Mouse (Mus musculus) bone marrow macrophage, adult 2 months (primary cell): Measurements from ENCODE around the gene Lrba. TPM values are rescaled to one million over a fixed set of nuclear protein-coding genes. Genes with fewer than 3 reads are reported as not detected.

ENCODE experiments used
- H3K27ac ChIP-seq: 2 replicates; pipeline ENCODE4 v1.5.1; 2012; ENCODE audit warnings: low read depth, low read length; ENCODE audit not compliant: insufficient read depth
- H3K4me1 ChIP-seq: 2 replicates; pipeline ENCODE4 v1.6.1; 2012; ENCODE audit warnings: low read length; ENCODE audit not compliant: control insufficient read depth, insufficient read depth
- H3K4me3 ChIP-seq: 2 replicates; pipeline ENCODE4 v1.5.1; 2012; ENCODE audit warnings: mild to moderate bottlenecking, low read length, moderate library complexity; ENCODE audit not compliant: insufficient read depth
- CTCF ChIP-seq: IDR thresholded peaks from 2 replicates; pipeline ENCODE4 v1.5.1; 2012; ENCODE audit warnings: low read depth, mild to moderate bottlenecking, low read length, moderate library complexity
- POLR2A ChIP-seq: IDR thresholded peaks from 2 replicates; pipeline ENCODE4 v1.6.1; 2012; ENCODE audit warnings: mild to moderate bottlenecking, low read depth, low read length, borderline replicate concordance
- polyA plus RNA-seq: library from polyadenylated mRNA; stranded (reverse); fragments of >200 nt; gene quantifications from 2 replicates; pipeline ENCODE4 v1.2.4, GENCODE M21; 2012; ENCODE audit not compliant: missing spikeins, insufficient read depth, insufficient read length

The Lrba gene
- polyA plus RNA-seq, 1 experiment: 5.8 TPM

- TF ChIP-seq CTCF (no peak), POLR2A (no peak)
- no peak overlapping the region for H3K27ac ChIP-seq
- no peaks in the 10 kb centered on the region for H3K4me1 ChIP-seq
- H3K4me3 ChIP-seq: no peak overlapping the region
These were observed 417.3 kb downstream of the Lrba start for GRCm38 (mm10) chr3:86641796-86642195.

- H3K4me1 ChIP-seq: no peaks in the 10 kb centered on the region
- H3K4me3 ChIP-seq: no peak overlapping the region
- H3K27ac ChIP-seq: no peak overlapping the region
- TF ChIP-seq CTCF (no peak), POLR2A (no peak)
These were observed 422.3 kb downstream of the Lrba start for GRCm38 (mm10) chr3:86646771-86647170.

- TF ChIP-seq POLR2A (no peak), CTCF (no peak)
These were observed 426.5 kb downstream of the Lrba start for GRCm38 (mm10) chr3:86651006-86651405.

GRCm38 (mm10) chr3:86659326-86659725 lies 434.8 kb downstream of the Lrba start:
- no peak overlapping the region for H3K27ac ChIP-seq
- no peak overlapping the region for H3K4me3 ChIP-seq
- H3K4me1 ChIP-seq: no peaks in the 10 kb centered on the region
- TF ChIP-seq POLR2A (no peak), CTCF (no peak)

More at GRCm38 (mm10) chr3:86651006-86651405, 426.5 kb downstream of the Lrba start:
- Histone ChIP-seq H3K4me1 (no peaks in the 10 kb centered on the region), H3K27ac (no peak overlapping the region), H3K4me3 (no peak overlapping the region)

GRCm38 (mm10) chr3:86664399-86664798 lies 439.9 kb downstream of the Lrba start:
- Histone ChIP-seq H3K27ac (no peak overlapping the region), H3K4me3 (no peak overlapping the region), H3K4me1 (no peaks in the 10 kb centered on the region)
- no peak for TF ChIP-seq POLR2A
- TF ChIP-seq CTCF: no peak

GRCm38 (mm10) chr3:86668146-86668545 lies 443.7 kb downstream of the Lrba start:
- TF ChIP-seq CTCF: no peak
- no peak for TF ChIP-seq POLR2A
- Histone ChIP-seq H3K27ac (no peak overlapping the region), H3K4me1 (no peaks in the 10 kb centered on the region)

GRCm38 (mm10) chr3:86677573-86678155 lies 453.2 kb downstream of the Lrba start:
- H3K27ac ChIP-seq: no peak overlapping the region
- peaks cover 17% of the 10 kb centered on the region for H3K4me1 ChIP-seq
- TF ChIP-seq POLR2A (no peak), CTCF (no peak)
- H3K4me3 ChIP-seq: no peak overlapping the region

More at GRCm38 (mm10) chr3:86668146-86668545, 443.7 kb downstream of the Lrba start:
- H3K4me3 ChIP-seq: no peak overlapping the region

GRCm38 (mm10) chr3:86687571-86688209 lies 463.2 kb downstream of the Lrba start:
- H3K4me1 ChIP-seq: no peaks in the 10 kb centered on the region
- no peak overlapping the region for H3K4me3 ChIP-seq
- no peak for TF ChIP-seq POLR2A
- TF ChIP-seq CTCF: no peak
- no peak overlapping the region for H3K27ac ChIP-seq

GRCm38 (mm10) chr3:86688438-86688837 lies 464.0 kb downstream of the Lrba start:
- H3K27ac ChIP-seq: no peak overlapping the region
- H3K4me1 ChIP-seq: no peaks in the 10 kb centered on the region
- no peak for TF ChIP-seq POLR2A
- no peak for TF ChIP-seq CTCF
- H3K4me3 ChIP-seq: no peak overlapping the region

GRCm38 (mm10) chr3:86689305-86689704 lies 464.8 kb downstream of the Lrba start:
- TF ChIP-seq POLR2A: no peak
- Histone ChIP-seq H3K27ac (no peak overlapping the region), H3K4me1 (no peaks in the 10 kb centered on the region), H3K4me3 (no peak overlapping the region)

- H3K4me1 ChIP-seq: no peaks in the 10 kb centered on the region
- TF ChIP-seq CTCF (no peak), POLR2A (no peak)
- H3K27ac ChIP-seq: no peak overlapping the region
- H3K4me3 ChIP-seq: no peak overlapping the region
These were observed 468.3 kb downstream of the Lrba start for GRCm38 (mm10) chr3:86692779-86693178.
